Mouse (Mus musculus): ENCODE data around the gene Heatr1.

The Heatr1 gene

GRCm38 (mm10) chr13:12394609-12395505 lies at the start of gene Heatr1:
Heatr1 (plus strand) TSS chr13:12395027.
- peak; percentile 88 to 89 for DNase-seq (ENCODE audit: low spot score in 2 of 2)

DNA sequence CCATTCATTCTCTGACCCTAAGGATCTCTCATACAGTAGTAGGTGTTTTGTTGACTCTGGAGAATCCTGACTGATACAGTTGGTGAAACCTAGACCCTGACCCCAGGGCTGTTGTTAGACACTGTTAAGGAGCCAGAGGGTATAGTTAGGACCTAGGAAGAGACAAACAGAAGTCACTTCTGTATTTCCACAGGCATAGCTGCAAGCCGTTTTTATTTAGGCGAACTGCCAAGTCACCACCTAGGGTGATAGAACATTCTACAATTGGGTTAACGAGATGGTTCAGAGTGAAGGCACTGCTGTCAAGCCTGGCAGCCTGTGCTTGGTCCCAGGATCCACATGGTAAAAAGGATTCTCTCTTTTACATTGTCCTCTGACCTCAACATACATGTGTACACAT lies 48.0 kb upstream of the Heatr1 start:
- no peak for DNase-seq (ENCODE audit: low spot score in 2 of 2)

DNA sequence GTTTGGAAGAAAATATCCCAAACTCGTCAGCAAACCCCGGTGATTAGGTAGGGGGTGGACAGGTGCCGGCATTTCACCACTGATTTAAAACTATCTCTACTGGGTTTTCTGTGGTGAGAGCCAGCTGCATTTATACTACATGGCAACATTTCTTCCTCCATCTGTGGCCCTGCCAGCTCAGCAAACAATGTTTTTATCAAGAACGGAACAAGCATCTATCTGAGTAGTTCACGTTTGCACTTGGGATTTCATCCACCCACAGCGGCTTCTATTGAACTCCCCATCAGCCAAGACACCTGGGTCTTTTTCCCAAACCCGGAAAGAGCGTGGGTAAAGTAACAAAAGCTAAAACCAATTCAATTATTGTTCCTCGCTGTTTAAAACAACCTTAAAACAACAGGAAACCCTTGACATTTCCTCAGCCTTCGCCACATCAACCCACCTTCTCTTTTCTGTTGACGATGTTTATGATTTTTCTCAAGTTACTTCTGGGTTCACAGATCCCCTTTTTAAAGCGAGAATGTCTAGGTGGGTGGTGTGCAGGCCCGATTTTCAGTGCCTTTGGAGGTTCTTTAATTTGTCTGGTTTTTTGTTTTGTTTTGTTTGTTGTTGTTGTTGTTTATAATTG lies 45.5 kb upstream of the Heatr1 start:
- no peak for DNase-seq (ENCODE audit: low spot score in 2 of 2)

- no peak for DNase-seq (ENCODE audit: low spot score in 2 of 2)
Observed at GRCm38 (mm10) chr13:12356184-12356583, 38.6 kb upstream of the Heatr1 start.

- DNase-seq (ENCODE audit: low spot score in 2 of 2), result no peak
Observed at GRCm38 (mm10) chr13:12357554-12357953, 37.3 kb upstream of the Heatr1 start.

DNA sequence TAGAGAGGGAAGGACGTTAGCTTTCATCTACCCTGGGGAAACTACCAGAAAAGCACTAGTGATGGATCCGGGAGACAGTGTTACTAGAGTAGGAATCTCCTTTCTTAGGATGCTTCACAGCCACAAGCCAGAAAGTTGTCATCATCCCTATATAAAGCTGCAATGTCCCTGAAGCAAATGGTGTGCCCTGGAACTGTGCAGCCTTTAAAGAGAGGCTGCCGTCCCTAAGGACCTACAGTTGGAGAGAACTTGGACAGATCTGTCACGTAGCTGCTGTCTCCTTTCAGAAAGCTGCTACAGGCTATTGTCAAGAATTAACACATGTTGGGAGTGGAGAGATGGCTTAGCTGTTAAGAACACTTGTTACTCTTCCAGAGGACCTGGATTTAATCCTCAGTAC lies 33.3 kb upstream of the Heatr1 start:
- no peak for DNase-seq (ENCODE audit: low spot score in 2 of 2)

DNA sequence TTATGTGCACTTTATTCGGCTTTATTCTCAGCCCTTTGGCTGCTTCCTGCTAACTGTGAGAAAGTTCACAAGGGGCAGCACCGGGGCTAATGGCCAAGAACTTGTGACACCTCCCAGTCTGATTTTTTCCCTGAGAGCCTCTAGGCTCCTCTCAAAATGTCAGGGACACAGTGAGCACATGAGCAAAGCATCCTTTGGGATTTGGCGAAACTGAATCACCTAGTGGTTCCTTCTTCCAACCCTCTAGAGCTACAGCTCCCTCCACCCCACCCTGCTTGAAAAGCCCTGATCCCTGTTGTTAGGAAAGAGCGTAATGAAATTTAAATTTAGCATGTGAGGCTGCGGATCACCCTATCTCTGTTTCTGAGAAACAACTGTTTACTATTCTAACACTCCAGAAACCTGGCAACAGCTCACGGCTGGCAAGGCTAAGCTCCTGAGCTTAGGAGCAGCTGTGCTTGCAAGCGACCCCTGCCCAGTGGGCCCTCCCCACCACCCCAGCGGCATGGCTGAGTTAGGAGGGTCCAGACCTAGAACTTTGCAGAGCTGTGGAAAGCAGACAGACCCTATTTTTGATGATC lies 25.7 kb upstream of the Heatr1 start:
- DNase-seq (ENCODE audit: low spot score in 2 of 2), result peak in 1 of 2 experiments; percentile 21

GRCm38 (mm10) chr13:12369930-12370329 lies 24.9 kb upstream of the Heatr1 start:
- no peak for DNase-seq (ENCODE audit: low spot score in 2 of 2)

- no peak for DNase-seq (ENCODE audit: low spot score in 2 of 2)
Observed at GRCm38 (mm10) chr13:12372755-12373154, 22.1 kb upstream of the Heatr1 start.

DNA sequence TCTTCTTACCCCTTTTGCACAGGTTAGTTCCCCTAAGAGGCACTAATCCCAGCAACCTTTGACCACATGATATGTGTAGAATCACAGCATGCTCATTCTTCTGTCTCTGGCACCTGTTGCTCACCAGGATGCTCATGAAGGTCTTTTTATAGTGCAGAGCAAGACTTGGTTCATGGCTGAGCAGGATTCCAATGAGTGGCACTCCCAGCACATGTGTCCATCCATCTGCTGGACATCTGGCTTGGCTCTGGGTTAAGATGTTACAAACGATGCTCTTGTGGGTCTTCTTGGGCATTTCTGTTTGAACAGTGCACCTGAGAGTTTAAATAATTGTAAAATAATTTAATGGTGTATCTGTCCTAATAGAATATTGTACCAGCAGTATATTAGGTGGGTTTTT lies 18.0 kb upstream of the Heatr1 start:
- no peak for DNase-seq (ENCODE audit: low spot score in 2 of 2)

DNA sequence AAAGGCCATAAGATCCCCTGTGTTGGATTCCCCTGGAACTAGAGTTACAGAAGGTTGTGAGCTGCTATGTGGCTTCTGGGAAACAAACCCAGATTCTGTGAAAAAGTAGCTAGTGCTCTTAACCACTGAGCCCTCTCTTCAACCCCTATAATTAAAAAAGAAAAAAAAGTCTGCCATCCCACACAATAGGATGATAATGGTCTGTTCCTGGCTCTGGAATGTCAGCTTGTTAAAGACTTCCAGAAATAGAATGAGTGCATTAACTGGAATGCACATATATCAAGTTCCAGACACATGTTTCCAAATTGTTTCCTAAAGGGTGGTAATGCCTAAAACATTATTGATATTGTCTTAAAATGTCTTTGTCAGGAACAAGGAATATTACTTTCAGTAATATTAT lies 10.0 kb upstream of the Heatr1 start:
- no peak for DNase-seq (ENCODE audit: low spot score in 2 of 2)

DNA sequence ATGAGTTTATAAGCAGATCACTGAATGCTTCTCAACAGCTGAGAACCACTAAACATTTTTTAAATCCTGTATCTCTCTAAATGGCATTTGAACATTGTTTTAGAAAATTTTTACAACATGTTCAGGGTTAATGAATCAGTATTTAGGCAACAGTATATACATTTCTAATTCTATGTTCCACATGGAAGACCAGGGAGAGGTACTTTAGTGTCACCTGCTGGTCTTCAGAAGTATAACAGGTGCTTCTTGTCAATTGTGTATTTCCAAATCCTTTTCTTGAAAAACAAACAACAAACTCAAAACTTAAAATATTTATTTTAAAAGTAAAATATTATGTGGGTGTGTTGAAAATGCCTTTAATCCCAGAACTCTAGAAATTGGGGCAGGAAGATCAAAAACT lies 8.5 kb upstream of the Heatr1 start:
- DNase-seq (ENCODE audit: low spot score in 2 of 2), result no peak

GRCm38 (mm10) chr13:12395571-12395970 lies 744 bp downstream of the Heatr1 start:
- DNase-seq (ENCODE audit: low spot score in 2 of 2), result no peak

DNA sequence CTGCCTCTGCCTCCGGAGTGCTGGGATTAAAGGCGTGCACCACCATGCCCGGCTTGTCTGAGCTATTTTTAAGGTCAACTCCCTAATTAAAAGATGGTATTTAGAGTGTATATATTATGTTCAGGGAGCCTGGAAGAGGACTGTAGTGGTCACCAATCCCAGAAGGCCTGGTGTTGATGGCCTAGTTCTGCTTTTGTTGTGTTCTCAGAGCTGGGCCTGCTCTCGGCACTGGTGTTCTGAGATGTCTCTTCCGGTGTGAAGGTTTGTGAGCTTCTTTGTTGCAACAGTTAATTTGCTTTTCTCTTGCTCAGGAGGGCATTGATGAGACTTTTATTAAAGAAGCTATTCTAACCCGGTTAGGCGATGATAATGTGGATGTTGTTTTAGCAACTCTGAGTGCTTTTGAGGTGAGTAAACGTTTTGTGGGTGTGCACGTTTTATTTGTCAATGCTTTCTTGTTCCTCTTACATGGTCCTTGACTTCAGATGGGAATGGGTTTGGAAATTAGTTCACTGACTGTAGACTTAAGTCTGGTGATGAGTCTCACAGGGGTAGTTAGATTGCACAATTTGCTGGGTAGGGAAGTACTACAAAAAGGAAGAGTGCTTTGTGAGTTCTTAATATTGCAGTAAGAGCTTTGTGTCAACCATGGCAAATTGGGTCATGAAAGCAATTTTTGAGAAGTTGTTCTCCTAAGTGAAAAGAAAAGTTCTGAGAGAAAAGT lies 13.7 kb downstream of the Heatr1 start:
- no peak for DNase-seq (ENCODE audit: low spot score in 2 of 2)

- DNase-seq (ENCODE audit: low spot score in 2 of 2), result no peak
Observed at GRCm38 (mm10) chr13:12412016-12412415, 17.2 kb downstream of the Heatr1 start.

DNA sequence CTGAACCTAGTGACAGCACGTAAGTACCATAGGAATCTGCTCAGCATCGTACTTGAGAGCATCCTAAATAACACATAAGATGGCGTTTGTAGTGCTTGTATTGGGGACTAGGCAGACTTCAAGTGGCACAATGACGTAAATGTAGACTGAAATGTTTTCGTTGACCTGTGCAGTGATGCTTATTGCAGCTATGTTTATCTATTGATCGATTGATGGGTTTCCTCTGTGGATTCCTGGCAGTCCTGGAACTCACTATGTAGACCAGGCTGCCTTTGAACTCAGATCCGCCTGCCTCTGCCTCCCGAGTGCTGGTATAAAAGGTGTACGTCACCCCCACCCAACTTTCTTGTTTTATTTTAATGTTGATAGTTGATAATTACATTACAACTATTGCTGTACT lies 25.8 kb downstream of the Heatr1 start:
- no peak for DNase-seq (ENCODE audit: low spot score in 2 of 2)

DNA sequence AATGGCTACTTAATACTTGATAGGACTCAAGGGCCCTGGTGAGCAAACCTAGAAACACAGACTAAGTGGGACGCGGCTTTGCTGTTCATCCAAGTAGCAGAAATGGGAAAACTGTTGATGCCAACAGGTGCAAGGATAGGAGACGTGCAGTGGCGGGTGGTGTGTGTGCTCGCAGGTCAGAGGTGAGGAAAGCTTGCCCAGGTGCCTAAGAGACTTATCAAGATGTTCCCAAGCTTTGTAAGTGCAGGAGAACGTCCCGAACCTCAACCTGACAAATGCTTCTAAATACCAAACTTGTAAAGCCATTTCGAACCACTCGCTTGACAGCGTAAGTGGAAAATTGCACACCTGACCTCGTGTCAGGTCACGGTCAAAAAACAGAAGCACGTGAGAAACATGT lies 33.7 kb downstream of the Heatr1 start:
- no peak for DNase-seq (ENCODE audit: low spot score in 2 of 2)

- DNase-seq (ENCODE audit: low spot score in 2 of 2), result no peak
Observed at GRCm38 (mm10) chr13:12433843-12434242, 39.0 kb downstream of the Heatr1 start.

DNA sequence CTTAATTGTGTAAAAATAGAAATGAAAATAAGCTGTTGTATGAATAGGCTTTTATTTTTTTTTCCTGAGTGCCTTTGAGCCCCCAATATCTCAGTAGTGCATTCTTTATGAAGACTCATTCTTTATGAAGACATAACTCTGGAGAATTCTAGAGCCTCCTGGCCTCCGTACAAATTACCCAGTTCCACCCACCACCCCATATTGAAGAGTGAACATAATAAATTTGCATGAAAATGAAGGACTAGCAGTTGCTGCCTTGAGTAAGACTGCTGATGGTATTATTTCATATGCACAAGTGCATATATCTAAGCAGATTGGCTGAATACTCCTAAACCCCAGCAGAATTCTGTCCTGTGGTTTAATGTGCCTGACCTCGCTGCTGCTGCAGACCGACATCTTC lies 44.8 kb downstream of the Heatr1 start:
- no peak for DNase-seq (ENCODE audit: low spot score in 2 of 2)

DNA sequence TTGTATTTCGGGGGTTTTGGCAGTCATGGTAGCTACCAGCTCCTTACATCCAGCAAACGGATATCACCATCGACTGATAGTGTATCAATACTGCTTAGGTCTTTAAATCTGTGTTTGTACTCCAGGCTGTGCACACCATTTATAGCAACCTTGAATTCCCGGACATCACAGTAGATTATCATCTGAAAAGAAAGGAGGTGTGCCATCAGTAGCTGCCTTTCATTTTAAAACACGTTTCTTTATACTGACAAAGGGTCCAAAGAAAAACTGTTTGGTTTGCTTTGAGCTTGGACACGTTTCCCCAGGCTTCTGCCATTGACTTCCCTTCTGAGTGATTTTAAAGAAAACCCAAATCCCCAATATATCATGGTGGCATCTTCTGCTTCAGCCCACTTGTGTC lies 46.0 kb downstream of the Heatr1 start:
- no peak for DNase-seq (ENCODE audit: low spot score in 2 of 2)

DNA sequence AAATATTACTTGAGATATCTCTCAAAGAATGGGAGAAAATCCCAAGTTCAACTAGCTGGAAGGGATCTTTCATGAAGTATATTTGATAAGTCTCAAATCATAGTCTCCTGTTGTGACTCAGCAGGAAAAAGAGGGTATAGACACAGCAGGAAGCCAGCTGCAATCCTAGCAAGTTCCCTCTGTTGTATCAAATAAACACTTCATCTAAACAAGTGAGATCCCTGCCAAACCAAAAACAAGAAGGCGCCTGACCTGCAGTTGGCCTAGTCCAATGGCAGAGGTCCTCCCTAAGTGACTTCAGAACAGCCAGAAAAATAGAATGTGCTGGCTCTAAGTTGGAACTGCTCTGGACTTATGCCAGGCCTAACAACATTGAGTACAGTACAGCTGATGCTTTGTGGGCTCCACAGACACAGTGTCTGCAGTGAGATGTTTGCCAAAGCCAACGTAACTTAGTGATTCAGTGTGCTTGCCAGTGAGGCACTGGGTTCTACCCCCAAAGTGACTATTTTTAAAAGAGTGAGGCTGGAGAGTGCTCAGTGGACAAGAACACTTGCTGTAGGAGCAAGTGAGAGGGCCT lies 47.3 kb downstream of the Heatr1 start:
- DNase-seq (ENCODE audit: low spot score in 2 of 2), result no peak

DNA sequence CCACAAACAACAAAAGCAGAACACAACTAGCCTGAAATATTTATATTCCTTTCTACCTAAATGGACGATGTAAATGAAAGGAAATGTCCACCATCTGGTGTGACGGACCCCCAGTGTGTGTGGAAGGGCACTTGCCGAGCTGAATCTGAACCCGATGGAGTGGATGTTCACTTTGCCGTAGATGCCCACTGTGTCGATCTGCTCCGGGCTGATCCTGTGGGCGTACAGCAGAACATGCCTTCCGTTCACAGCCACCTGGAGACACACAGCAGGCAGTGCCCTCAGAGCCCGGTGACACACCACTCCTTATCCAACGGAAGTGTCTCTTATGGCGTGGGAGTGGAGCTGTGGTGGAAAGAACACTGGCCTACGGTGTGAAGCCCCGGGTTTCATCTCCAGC lies 58.3 kb downstream of the Heatr1 start:
- no peak for DNase-seq (ENCODE audit: low spot score in 2 of 2)

Measured in urinary bladder, postnatal 4 days (tissue).